Comparison of ENCODE assay signal across 29 mouse cellular contexts in genomic region chrX:47726285-47726684, GRCm38 (mm10).
DNase-seq lines count a peak whose midpoint lies in the region; ATAC-seq lines count a peak whose summit lies in the region.
"Had no signal": no experiment of that assay in that cellular context is flagged by ENCODE, and none has a peak within 500 bp of the region (broad histone marks: within the 10 kb centered on the region; RNA-seq: fewer than 3 reads in every experiment).

No protein-coding gene starts in this region.

- ATAC-seq in frontal cortex, adult (ENCODE audit: low TSS enrichment): peak; percentile 90
- peak; percentile 62; the same call in 1 of the 2 replicates for ATAC-seq in liver, embryonic 16.5 days (ENCODE audit: low read depth)
- ATAC-seq in liver, embryonic 11.5 days (replicated peaks; ENCODE audit: low FRiP score): no peak
- no peak for ATAC-seq in forebrain, embryonic 15.5 days (replicated peaks)
- ATAC-seq: activated CD4-positive, CD25-positive, alpha-beta regulatory T cell, adult 4 months; CD4-positive, CD25-positive, alpha-beta regulatory T cell, adult 4 months; forebrain, embryonic 14.5 days; forebrain, postnatal 0 days; Patski had no signal

- no peaks in the 10 kb centered on the region for H3K36me3 ChIP-seq in liver, embryonic 16.5 days (ENCODE audit: control insufficient read depth, insufficient read depth)
- no peaks in the 10 kb centered on the region for H3K36me3 ChIP-seq in liver, embryonic 11.5 days (ENCODE audit: control insufficient read depth, insufficient read depth, low read length)
- H3K36me3 ChIP-seq in forebrain, embryonic 15.5 days: no peaks in the 10 kb centered on the region
- H3K36me3 ChIP-seq: embryonic facial prominence, embryonic 13.5 days; embryonic facial prominence, embryonic 15.5 days; forebrain, embryonic 10.5 days; forebrain, embryonic 12.5 days; G1E had no signal

- H3K9me3 ChIP-seq in liver, embryonic 16.5 days (replicated peaks; ENCODE audit: control insufficient read depth, low read length): no peaks in the 10 kb centered on the region
- H3K9me3 ChIP-seq in liver, embryonic 11.5 days (ENCODE audit: control insufficient read depth, low read length): no peaks in the 10 kb centered on the region
- H3K9me3 ChIP-seq in forebrain, embryonic 15.5 days: no peaks in the 10 kb centered on the region
- H3K9me3 ChIP-seq: embryonic facial prominence, embryonic 13.5 days; embryonic facial prominence, embryonic 15.5 days; forebrain, embryonic 10.5 days; forebrain, embryonic 12.5 days; G1E had no signal

- no peak overlapping the region for H3K4me3 ChIP-seq in liver, embryonic 16.5 days (ENCODE audit: low read depth, low read length)
- no peak overlapping the region for H3K4me3 ChIP-seq in liver, embryonic 11.5 days (ENCODE audit: low read depth, low read length)
- no peak overlapping the region for H3K4me3 ChIP-seq in forebrain, embryonic 15.5 days
- H3K4me3 ChIP-seq: embryonic facial prominence, embryonic 13.5 days; embryonic facial prominence, embryonic 15.5 days; erythroblast, embryonic 14.5 days; forebrain, embryonic 10.5 days; forebrain, embryonic 12.5 days had no signal

- no peaks in the 10 kb centered on the region for H3K4me1 ChIP-seq in liver, embryonic 16.5 days (ENCODE audit: control insufficient read depth, low read depth, low read length)
- H3K4me1 ChIP-seq in liver, embryonic 11.5 days (replicated peaks; ENCODE audit: control insufficient read depth, insufficient read depth, low read length): no peaks in the 10 kb centered on the region
- no peaks in the 10 kb centered on the region for H3K4me1 ChIP-seq in forebrain, embryonic 15.5 days
- H3K4me1 ChIP-seq: embryonic facial prominence, embryonic 13.5 days; embryonic facial prominence, embryonic 15.5 days; forebrain, embryonic 10.5 days; forebrain, embryonic 12.5 days had no signal

- H3K27ac ChIP-seq in liver, embryonic 16.5 days (ENCODE audit: low read length): no peak overlapping the region
- H3K27ac ChIP-seq in liver, embryonic 11.5 days (ENCODE audit: low read depth, low read length): no peak overlapping the region
- no peak overlapping the region for H3K27ac ChIP-seq in forebrain, embryonic 15.5 days (replicated peaks)
- H3K27ac ChIP-seq: embryonic facial prominence, embryonic 13.5 days; embryonic facial prominence, embryonic 15.5 days; forebrain, embryonic 10.5 days; forebrain, embryonic 12.5 days had no signal

- H3K27me3 ChIP-seq in liver, embryonic 16.5 days (ENCODE audit: control insufficient read depth, insufficient read depth, low read depth, low read length): no peaks in the 10 kb centered on the region
- no peaks in the 10 kb centered on the region for H3K27me3 ChIP-seq in liver, embryonic 11.5 days (replicated peaks; ENCODE audit: control insufficient read depth, insufficient read depth, low read length)
- no peaks in the 10 kb centered on the region for H3K27me3 ChIP-seq in forebrain, embryonic 15.5 days
- H3K27me3 ChIP-seq: CH12.LX; embryonic facial prominence, embryonic 13.5 days; embryonic facial prominence, embryonic 15.5 days; forebrain, embryonic 12.5 days had no signal

- 61% methylated on average over 2 of the region's 2 CpGs for WGBS in liver, embryonic 16.5 days (ENCODE audit: insufficient replicate concordance)
- WGBS in liver, embryonic 11.5 days: 70% methylated on average over 2 of the region's 2 CpGs
- WGBS in forebrain, embryonic 15.5 days: 87% methylated on average over 2 of the region's 2 CpGs

- DNase-seq in frontal cortex, postnatal 10 days (ENCODE audit: low spot score in 2 of 2): no peak
- DNase-seq in liver, embryonic 11.5 days (ENCODE audit: low spot score): no peak
- DNase-seq in brain, adult 2 months (ENCODE audit: low read depth, low spot score): peak; percentile 40
- DNase-seq: adrenal gland, adult 8-10 months; adrenal gland, postnatal 14 days; adrenal gland, postnatal 36 days; B cell, adult 2 months; cerebellum, adult 11 months; cerebellum, adult 18-20 months; cerebellum, adult 8-10 months; cerebellum, adult 9-11 months; cerebellum, postnatal 14 days; cerebellum, postnatal 36 days; embryo, embryonic 11 days; forebrain, postnatal 0 days had no signal

- no peak overlapping the region for H3K9ac ChIP-seq in liver, embryonic 16.5 days (ENCODE audit: low read depth, low read length)
- H3K9ac ChIP-seq in liver, embryonic 11.5 days (ENCODE audit: low read depth, low read length): no peak overlapping the region
- no peak overlapping the region for H3K9ac ChIP-seq in forebrain, embryonic 15.5 days (replicated peaks)
- H3K9ac ChIP-seq: embryonic facial prominence, embryonic 13.5 days; embryonic facial prominence, embryonic 15.5 days; forebrain, embryonic 12.5 days; forebrain, postnatal 0 days had no signal

- H3K4me2 ChIP-seq in liver, embryonic 16.5 days (ENCODE audit: low read depth, low read length): no peak overlapping the region
- no peak overlapping the region for H3K4me2 ChIP-seq in liver, embryonic 11.5 days
- H3K4me2 ChIP-seq in forebrain, embryonic 15.5 days (replicated peaks): no peak overlapping the region
- H3K4me2 ChIP-seq: embryonic facial prominence, embryonic 13.5 days; embryonic facial prominence, embryonic 15.5 days; forebrain, embryonic 12.5 days had no signal

Comparison
In these comparisons a context has a peak if more than half of its experiments do, and no peak if none do; other contexts are left out.
1. ATAC-seq: peak in frontal cortex, adult (single experiment) and liver, embryonic 16.5 days (single experiment); none in liver, embryonic 11.5 days (single experiment) and forebrain, embryonic 15.5 days (single experiment).